Mouse (Mus musculus): ENCODE data around the gene Nav3.

Nav3 gene

DNA sequence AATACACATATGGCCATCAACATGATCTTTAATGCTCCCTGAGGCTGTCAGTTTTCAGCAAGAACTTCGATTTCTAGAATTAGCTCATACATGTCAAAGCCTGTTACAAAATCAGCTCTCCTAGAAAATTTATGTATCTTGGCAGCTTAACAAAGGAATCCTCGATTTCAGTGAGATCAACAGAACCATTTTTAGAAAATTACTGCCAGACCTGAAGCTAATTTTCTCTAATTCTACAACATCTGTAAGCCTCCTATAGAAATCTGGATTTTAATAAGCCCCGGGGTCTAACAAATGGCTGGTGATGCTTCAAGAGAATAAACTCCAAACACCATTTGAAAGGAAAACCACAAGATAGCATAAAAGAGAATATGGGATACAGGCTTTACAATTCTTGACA is 659.0 kb downstream of the Nav3 start:
- TF ChIP-seq GATA4 (IDR thresholded peaks at IDR 0.05; ENCODE audit: insufficient replicate concordance, low read length) = no peak

DNA sequence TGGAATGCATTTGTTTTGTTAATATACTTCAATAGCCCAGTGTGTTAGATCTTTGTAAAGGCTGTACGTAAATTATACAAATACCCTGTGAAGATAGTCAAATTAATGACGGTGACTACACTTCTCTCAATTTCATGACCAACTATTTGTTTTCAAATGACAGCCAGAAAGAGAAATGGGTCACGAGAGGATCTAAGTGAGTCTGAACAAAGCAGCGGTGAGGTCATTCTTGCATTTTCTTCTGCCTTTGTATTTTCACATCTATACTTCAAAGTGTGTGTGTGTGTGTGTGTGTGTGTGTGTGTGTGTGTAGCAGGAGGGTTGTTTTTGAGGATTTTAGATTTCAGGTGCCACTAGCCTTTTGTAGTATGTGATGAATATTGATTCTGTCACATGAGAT is 662.5 kb downstream of the Nav3 start:
- TF ChIP-seq GATA4 (IDR thresholded peaks at IDR 0.05; ENCODE audit: insufficient replicate concordance, low read length) = no peak

DNA sequence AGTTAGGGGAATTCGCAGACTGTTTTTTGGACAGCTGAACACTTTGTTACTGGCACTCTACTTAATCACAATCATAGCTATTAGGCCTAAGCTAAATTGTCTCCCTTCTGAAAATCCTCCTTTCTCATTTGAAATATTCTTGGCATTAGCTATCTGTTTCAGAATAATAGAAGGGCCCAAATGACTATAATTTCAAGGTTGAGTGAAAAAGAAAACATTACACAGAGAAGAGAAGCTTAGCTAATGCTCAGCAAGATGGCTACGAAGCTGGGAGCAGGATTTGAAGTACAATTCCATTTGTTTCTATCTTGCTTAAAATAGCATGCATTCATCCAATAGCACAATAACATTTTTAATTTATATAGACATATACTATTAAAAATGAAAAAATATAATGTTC is 667.3 kb downstream of the Nav3 start:
- no peak for TF ChIP-seq GATA4 (IDR thresholded peaks at IDR 0.05; ENCODE audit: insufficient replicate concordance, low read length)

DNA sequence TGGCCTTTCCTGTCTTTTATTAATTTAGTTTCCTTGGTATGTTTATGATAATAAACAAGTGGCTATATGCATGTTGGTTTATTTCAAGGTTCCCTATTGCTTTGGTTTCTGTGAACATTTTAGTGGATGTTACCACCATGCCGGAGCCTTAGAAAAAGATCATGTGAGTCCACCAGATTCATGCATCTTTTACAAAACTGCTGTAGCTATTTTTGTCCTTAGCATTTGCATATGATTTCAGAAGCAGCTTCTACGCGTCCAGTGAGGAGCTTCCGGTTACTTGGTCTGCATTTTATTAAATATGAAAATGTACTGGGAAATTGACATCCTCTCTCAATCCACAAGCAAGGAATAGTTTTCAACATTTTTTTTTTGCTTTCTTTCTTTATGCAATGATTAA is 676.9 kb downstream of the Nav3 start:
- TF ChIP-seq GATA4 (IDR thresholded peaks at IDR 0.05; ENCODE audit: insufficient replicate concordance, low read length) = no peak

DNA sequence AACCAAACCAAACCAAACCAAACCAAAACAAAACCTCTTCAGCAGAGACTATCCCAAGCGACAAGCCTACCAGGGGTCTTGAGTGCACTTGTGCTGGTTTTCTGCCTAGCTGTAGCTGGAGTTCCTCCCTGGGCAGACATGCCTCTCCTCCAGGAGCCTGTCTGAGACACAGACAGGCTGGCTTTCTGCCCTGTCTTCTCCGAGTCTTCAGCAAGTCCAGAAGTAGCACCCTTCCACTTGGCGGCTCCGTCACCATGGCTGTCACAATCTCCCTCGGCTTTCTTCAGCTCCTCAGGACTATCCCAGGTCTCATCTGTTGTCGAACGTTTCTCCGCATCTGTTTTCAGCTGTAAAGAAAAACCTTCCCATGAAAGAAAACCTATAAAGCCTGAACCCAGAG is 686.9 kb downstream of the Nav3 start:
- TF ChIP-seq GATA4 (IDR thresholded peaks at IDR 0.05; ENCODE audit: insufficient replicate concordance, low read length) = no peak

DNA sequence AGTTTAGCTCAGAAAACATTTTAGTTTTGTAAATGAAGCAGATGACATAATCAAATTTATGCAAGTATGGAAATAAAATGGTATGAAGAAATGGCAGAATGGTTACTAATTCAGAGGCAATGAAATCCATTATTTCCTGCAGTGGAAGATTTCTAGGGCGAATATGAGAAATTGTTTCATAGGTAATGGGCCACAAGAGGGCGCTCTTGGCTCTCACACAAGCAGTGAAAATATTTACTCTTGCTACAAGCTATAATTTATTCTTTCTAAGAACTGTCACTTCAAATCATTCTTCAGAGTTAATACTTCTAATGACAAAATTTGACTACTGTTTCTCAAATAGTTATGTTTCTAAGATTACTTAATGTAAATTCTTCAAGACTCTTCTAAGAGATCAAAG is 690.4 kb downstream of the Nav3 start:
- no peak for TF ChIP-seq GATA4 (IDR thresholded peaks at IDR 0.05; ENCODE audit: insufficient replicate concordance, low read length)

DNA sequence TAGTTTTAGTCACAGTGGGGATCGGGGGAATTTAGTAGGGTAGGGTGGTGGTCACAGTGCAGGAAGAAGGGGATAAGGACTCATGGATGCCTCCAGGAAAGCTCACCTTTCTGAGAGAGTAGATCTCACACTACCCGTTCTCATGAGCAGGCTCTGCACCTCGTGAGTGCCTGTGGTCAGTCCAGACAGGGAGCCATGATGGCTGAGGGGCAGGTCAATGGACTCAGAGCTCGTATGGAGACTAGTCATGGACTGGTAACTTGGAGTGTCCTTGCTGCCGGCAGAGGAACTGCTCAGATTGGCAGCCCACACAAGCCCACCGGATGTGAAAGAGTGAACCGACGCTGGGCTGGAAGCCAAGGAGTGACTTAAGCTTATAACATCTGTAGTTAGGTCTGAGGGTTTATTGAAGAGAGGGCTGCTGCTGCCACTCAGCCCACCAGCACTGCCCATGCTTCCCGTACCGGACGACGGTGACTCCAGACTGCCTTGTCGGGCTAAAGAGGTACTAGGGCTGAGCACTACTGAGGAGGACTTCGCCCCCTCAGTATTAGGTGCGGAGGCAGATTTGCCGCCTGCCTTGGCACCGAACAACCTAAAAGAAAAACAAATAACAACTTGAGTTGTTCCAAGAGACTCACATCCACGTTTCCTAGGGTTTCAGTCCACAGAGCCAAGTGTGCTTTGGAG is 691.4 kb downstream of the Nav3 start:
- no peak for TF ChIP-seq GATA4 (IDR thresholded peaks at IDR 0.05; ENCODE audit: insufficient replicate concordance, low read length)

DNA sequence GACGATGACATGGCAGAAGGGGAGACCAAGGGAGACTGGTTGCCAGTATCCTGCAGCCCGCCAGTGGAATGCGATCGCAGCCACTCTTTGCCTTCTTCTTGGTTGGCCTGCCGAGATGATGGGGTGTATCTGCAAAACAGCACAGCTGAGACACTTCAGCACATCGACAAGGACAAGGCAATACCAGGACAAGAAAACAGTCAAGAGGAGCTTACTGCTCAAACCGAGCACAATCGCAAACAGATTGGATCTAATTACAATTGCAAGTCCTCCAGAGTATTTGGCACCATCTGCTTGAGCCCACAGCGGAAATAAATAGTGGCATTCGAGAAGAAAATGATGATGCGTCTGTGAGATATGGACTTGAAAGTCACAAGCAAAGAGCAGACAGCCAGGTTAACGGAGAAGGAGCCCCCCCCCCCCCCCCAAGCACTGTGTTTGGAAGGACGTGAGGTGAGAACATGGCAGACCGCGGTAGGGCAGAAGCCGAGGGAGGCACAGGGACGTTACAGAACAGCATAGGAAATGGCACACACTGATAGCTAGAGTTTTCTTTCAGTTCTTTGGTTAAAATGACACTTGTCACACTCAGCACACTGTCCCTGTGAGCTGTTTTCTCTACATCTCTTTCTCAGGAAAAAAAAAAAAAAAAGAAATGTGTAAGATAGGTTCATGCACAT is 696.9 kb downstream of the Nav3 start:
- no peak for TF ChIP-seq GATA4 (IDR thresholded peaks at IDR 0.05; ENCODE audit: insufficient replicate concordance, low read length)

DNA sequence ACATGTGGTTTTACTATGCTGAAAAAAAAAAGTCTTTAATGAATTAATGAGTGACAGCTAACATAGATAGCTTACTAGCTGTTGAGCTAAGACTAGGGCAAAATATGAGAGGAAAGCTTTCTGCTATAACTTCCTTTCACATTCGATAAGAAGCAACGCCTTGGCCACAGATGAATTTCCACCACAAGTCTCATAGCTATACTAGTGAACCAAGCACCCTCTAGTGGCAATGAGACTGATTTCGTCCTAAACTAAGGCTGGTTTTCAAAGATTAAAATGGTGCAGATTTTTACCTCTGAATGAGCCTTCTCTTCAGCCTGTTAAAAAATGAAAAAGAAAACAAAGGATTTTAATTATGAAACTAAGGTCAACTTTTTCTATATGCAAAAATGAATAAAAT is 709.1 kb downstream of the Nav3 start:
- no peak for TF ChIP-seq GATA4 (IDR thresholded peaks at IDR 0.05; ENCODE audit: insufficient replicate concordance, low read length)

DNA sequence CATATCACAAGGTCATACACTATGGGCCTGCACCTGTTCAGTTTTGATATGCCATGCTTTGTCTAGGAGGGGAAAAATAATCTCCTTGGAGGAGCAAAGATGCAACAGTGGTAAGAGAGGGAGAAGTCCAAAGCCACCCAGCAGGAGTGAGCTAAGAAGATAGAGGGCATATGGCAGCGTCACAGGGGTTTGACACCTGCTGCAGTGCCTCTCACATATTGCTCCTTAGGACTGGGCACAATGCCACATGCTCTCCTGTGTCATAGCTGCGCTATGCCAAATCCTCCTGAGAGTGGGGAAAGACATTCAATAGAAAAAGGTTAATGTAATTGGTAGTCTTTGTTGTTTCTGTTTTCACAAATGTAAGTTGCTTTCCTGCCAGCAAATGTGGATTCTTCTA is 714.3 kb downstream of the Nav3 start:
- no peak for TF ChIP-seq GATA4 (IDR thresholded peaks at IDR 0.05; ENCODE audit: insufficient replicate concordance, low read length)

DNA sequence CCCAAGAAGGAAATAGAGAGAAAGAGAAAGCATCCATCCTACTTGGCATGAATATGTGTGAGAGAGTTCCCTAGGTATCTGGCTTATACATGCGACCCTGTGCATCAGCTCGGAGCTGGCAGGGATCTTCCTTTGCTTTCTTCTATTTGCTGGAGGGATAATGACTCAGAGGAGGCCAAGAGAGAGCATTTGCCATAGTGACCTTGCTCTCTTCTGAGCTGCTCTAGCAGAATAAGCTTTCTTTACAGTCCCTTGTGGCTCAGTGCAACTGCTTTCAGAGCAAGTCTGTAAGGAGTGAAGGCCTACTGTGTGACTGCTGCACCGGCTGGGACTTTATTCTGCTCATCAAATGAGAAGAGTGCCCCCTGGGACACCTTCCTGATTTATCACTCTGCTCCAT is 715.7 kb downstream of the Nav3 start:
- TF ChIP-seq GATA4 (IDR thresholded peaks at IDR 0.05; ENCODE audit: insufficient replicate concordance, low read length) = no peak

DNA sequence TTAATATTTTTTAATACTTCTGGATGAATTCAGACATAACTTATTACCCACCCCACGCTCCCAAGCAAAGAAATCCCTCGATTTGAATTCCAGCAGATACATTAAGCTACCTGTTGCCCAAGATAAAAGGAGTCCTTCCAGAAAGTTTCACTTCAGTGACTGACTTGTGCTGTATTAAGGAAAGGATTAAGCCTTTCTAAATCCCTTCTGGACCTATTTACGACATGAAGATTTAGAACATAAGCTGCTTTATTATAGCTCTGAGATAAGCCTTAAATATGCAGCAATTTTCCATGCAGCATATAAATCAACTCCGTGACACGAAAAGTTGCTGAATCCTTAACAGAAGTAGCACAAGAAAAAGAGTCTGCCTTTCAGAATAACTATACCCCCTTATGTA is 732.4 kb downstream of the Nav3 start:
- no peak for TF ChIP-seq GATA4 (IDR thresholded peaks at IDR 0.05; ENCODE audit: insufficient replicate concordance, low read length)

DNA sequence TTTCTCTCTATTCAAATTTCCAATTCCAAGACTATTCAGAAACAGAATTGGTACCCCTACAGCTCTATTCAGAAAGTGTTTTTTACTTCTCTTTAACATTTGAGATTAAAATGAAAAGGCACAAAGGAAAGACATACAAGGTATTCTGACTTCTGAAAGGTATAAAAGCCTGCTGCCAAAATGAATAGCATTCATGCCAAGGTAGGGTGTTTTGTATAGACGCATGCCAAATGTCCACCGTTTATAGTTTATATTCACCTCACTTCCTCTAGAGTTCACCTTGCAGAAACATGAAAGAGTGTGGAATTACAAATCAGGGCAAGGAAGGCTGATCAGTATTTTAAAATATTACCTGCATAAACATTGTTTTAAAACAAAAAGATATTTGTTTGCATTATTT is 737.2 kb downstream of the Nav3 start:
- TF ChIP-seq GATA4 (IDR thresholded peaks at IDR 0.05; ENCODE audit: insufficient replicate concordance, low read length) = no peak

DNA sequence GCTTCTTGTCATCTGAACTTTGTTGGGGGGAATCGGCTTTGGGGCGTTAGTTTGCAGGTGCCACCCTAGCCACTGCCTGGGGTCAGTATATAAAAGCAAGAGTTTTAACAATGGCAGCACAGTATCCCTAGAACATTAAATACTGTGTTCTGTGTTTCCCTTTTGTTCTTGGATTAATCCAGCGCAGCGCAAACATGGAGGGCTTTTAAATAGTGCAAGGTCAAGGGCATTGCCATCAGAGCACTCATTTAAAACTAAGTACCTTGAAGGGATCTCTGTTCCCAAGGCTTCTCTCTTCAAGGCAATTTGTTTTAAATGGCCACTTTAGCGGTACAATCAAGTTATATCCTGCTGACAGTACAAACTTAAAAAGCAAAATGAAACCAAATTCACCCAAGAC is 737.6 kb downstream of the Nav3 start:
- TF ChIP-seq GATA4 (IDR thresholded peaks at IDR 0.05; ENCODE audit: insufficient replicate concordance, low read length) = no peak

DNA sequence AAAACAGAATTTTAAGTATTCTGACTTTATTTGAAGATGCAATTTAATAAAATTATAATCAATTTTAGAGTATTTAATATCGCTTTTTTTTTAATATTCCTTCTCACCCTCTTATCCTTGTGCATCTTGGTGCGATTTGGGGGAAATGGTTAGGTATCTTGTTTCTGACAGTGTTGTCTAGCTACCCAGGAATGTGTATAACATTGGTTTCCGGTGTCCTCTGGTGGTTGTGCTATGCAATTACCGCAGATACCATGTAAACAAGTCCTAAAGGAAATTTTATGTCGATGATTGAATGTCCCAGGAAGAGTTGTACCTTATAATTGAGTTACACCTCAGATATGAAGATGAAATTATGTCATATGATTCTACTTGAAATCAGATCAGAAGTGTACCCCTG is 743.0 kb downstream of the Nav3 start:
- TF ChIP-seq GATA4 (IDR thresholded peaks at IDR 0.05; ENCODE audit: insufficient replicate concordance, low read length) = no peak

DNA sequence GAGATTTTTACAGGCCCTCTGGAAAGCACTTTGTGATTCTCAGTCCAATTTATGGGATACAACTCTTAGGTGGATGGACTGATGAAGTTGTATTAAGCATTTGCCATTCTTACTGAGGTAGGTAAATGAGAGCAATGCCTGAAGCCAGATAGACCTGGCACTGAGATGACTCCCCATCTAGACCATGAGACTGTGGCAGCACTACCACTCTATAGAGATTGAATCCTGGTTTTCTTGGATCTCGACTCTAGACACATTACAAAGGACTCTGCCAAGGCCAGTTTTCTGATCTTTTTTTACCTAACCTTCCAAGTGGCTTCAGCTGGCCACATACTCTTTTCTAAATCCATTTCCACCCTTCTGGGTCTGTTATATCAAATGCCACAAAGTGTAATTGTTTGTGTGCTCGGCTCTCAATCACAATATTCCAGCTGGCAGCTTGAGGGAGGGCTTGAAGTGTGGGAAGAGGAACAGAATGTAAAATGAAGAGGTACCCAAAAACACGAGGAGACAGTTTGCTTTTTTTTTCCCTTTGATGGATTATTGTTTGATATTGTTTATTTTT is 756.2 kb downstream of the Nav3 start:
- no peak for TF ChIP-seq GATA4 (IDR thresholded peaks at IDR 0.05; ENCODE audit: insufficient replicate concordance, low read length)

DNA sequence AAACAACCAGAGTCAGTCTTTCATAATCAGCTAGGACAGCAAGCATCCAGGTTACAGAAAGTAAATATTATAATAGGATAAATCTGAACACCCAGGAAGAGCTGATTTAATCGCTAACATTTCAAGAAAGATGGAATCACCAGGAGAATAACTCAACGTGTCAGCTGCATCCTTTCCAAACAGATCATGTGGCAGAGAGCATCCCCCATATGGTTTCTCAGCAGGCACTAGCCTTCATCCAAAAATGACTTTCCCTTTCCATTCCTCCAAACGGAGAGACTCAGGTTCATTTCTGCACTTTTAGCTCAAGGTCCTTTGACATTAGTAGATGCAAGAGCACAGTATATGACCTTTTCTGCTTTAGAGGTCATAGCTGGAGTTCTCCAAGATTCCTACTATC is 765.4 kb downstream of the Nav3 start:
- TF ChIP-seq GATA4 (IDR thresholded peaks at IDR 0.05; ENCODE audit: insufficient replicate concordance, low read length) = no peak
